ENCODE assay signal across 30 mouse cellular contexts in the genomic region with DNA sequence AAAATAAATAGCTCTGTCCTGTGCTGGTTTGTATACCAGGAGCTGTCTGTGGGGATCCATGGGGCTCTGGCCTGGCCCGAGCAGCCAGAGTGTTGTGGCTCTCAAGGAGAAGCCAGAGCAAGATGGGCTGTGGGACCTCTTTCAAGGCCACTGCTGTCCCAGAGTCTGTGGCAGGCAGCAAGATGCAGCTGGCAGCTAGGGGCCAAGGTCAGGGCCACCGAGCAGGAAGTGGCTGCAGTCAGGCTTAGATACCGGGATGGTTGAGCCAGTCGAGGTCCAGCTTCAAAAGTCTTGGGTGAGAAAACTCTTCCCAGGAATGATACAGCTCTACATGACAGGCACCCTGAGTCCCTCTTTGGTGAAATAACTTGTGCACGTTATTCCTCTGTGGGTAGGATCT. TPM values are rescaled to one million over a fixed set of nuclear protein-coding genes. Genes with fewer than 3 reads are reported as not detected.
DNase-seq lines count a peak whose midpoint lies in the region; TF ChIP-seq lines count a peak whose summit lies in the region.
"Had no signal": no experiment of that assay in that cellular context is flagged by ENCODE, and none has a peak within 500 bp of the region (broad histone marks: within the 10 kb centered on the region; RNA-seq: fewer than 3 reads in every experiment).

No protein-coding gene starts in this region.

- no peaks in the 10 kb centered on the region for H3K27me3 ChIP-seq in spleen, adult 2 months (ENCODE audit: control insufficient read depth, insufficient read depth, low read length)
- H3K27me3 ChIP-seq: embryonic facial prominence, embryonic 12.5 days; forebrain, embryonic 15.5 days; heart, embryonic 15.5 days; hindbrain, embryonic 12.5 days; intestine, embryonic 15.5 days; midbrain, embryonic 12.5 days; neural tube, embryonic 12.5 days had no signal

- H3K4me1 ChIP-seq in spleen, adult 2 months (ENCODE audit: control insufficient read depth, insufficient read depth, insufficient read length), result no peaks in the 10 kb centered on the region
- H3K4me1 ChIP-seq: forebrain, embryonic 15.5 days; heart, embryonic 10.5 days; heart, embryonic 15.5 days; intestine, embryonic 15.5 days; midbrain, embryonic 12.5 days; neural tube, embryonic 12.5 days had no signal

- H3K36me3 ChIP-seq in spleen, adult 2 months (ENCODE audit: control insufficient read depth, insufficient read depth, low read length), result no peaks in the 10 kb centered on the region
- H3K36me3 ChIP-seq: forebrain, embryonic 15.5 days; hindbrain, embryonic 12.5 days; midbrain, embryonic 12.5 days; neural tube, embryonic 12.5 days had no signal

- 0 out of 2 replicates have a peak overlapping the region, but pooled peaks have one; percentile 21 for H3K27ac ChIP-seq in spleen, adult 2 months (ENCODE audit: insufficient read depth, low read length)
- H3K27ac ChIP-seq: embryonic facial prominence, embryonic 12.5 days; forebrain, embryonic 10.5 days; forebrain, embryonic 15.5 days; heart, embryonic 10.5 days; heart, embryonic 15.5 days; hindbrain, embryonic 12.5 days; hindbrain, postnatal 0 days; intestine, embryonic 15.5 days; left cerebral cortex, adult 2 months; liver, embryonic 12.5 days; midbrain, embryonic 12.5 days; neural tube, embryonic 12.5 days had no signal

- no peak overlapping the region for H3K4me3 ChIP-seq in spleen, adult 2 months (ENCODE audit: extremely low read depth, insufficient read depth, insufficient read length)
- H3K4me3 ChIP-seq: embryonic facial prominence, embryonic 12.5 days; forebrain, embryonic 10.5 days; forebrain, embryonic 15.5 days; heart, embryonic 10.5 days; heart, embryonic 15.5 days; hindbrain, embryonic 12.5 days; intestine, embryonic 15.5 days; left cerebral cortex, adult 2 months; liver, embryonic 12.5 days; midbrain, embryonic 12.5 days; myocyte; neural tube, embryonic 12.5 days had no signal

- DNase-seq in adrenal gland, adult 2 months, result peak; percentile 71
- DNase-seq in adrenal gland, postnatal 4 days (ENCODE audit: low spot score in 2 of 2), result no peak
- DNase-seq in spleen, adult 2 months (ENCODE audit: low read depth in 1 of 2, low spot score in 2 of 2), result no peak
- DNase-seq in spleen, postnatal 36 days (ENCODE audit: low spot score in 2 of 2), result no peak
- peak; percentile 59 to 62 for DNase-seq in adrenal gland, postnatal 36 days
- no peak for DNase-seq in cerebellum, adult 9-11 months
- no peak for DNase-seq in thymus, postnatal 25 days
- DNase-seq: cerebellum, adult 8-10 months; cerebellum, postnatal 36 days; gastrocnemius, postnatal 25 days; heart, adult 11 months; kidney, adult 8-10 months; kidney, postnatal 14 days; liver, postnatal 0 days; lung, postnatal 36 days; spleen, adult 18-20 months; thymus, postnatal 14 days had no signal

- no peak for TF ChIP-seq CTCF in spleen, adult 2 months (IDR thresholded peaks at IDR 0.05; ENCODE audit: extremely low read depth, insufficient read depth, insufficient read length, insufficient replicate concordance)

- TF ChIP-seq POLR2A in spleen, adult 2 months (IDR thresholded peaks at IDR 0.05; ENCODE audit: low read depth, low read length), result no peak

- WGBS in spleen, adult 2 months, result 75% methylated on average over 5 of the region's 5 CpGs

RNA-seq across cellular contexts. Expression of gene Wsb2, which starts 10.1 kb away (rescaled TPM):
- total RNA-seq in adrenal gland, adult 2 months (2021), result 100 to 1,000 TPM; 149 to 153 TPM
- 179 and 211 TPM in 2 replicates for polyA plus RNA-seq in adrenal gland, adult 2 months (2012; rRNA removed)
- total RNA-seq in adrenal gland, postnatal 4 days (2021), result 100 to 1,000 TPM; 116 to 122 TPM
- 43.4 and 56.1 TPM in 2 replicates for polyA plus RNA-seq in spleen, adult 2 months (2012; rRNA removed)
- total RNA-seq in adrenal gland, postnatal 36 days (2021), result 100 to 1,000 TPM; 134 to 135 TPM

RNA-seq across cellular contexts. Expression of gene Vsig10, which starts 28.1 kb away (rescaled TPM):
- total RNA-seq in adrenal gland, adult 2 months (2021), result 10 to 100 TPM in 1 of 2 experiments, 1 to 10 TPM in 1; 8.9 to 28.6 TPM
- 38.0 and 44.1 TPM in 2 replicates for polyA plus RNA-seq in adrenal gland, adult 2 months (2012; rRNA removed)
- 10 to 100 TPM; 48.3 to 51.8 TPM for total RNA-seq in adrenal gland, postnatal 4 days (2021)
- 10.9 and 11.0 TPM in 2 replicates for polyA plus RNA-seq in spleen, adult 2 months (2012; rRNA removed)
- total RNA-seq in adrenal gland, postnatal 36 days (2021), result 10 to 100 TPM; 16.3 to 23.0 TPM

RNA-seq across cellular contexts. Expression of gene Rfc5, which starts 41.8 kb away (rescaled TPM):
- total RNA-seq in adrenal gland, adult 2 months (2021), result 1 to 10 TPM; 6.7 to 8.6 TPM
- polyA plus RNA-seq in adrenal gland, adult 2 months (2012; rRNA removed), result 10.0 and 11.5 TPM in 2 replicates
- 10 to 100 TPM; 36.6 to 47.8 TPM for total RNA-seq in adrenal gland, postnatal 4 days (2021)
- 15.7 and 18.7 TPM in 2 replicates for polyA plus RNA-seq in spleen, adult 2 months (2012; rRNA removed)
- 1 to 10 TPM; 7.5 to 8.7 TPM for total RNA-seq in adrenal gland, postnatal 36 days (2021)

RNA-seq across cellular contexts. Expression of gene Pebp1, which starts 59.6 kb away (rescaled TPM):
- 1,000 to 10,000 TPM; 1,220 to 1,287 TPM for total RNA-seq in adrenal gland, adult 2 months (2021)
- polyA plus RNA-seq in adrenal gland, adult 2 months (2012; rRNA removed), result 2,538 and 3,200 TPM in 2 replicates
- 1,000 to 10,000 TPM in 1 of 2 experiments, 100 to 1,000 TPM in 1; 992 to 1,042 TPM for total RNA-seq in adrenal gland, postnatal 4 days (2021)
- 191 and 308 TPM in 2 replicates for polyA plus RNA-seq in spleen, adult 2 months (2012; rRNA removed)
- total RNA-seq in adrenal gland, postnatal 36 days (2021), result 1,000 to 10,000 TPM; 1,300 to 1,490 TPM

Comparison
In these comparisons a context has a peak if more than half of its experiments do, and no peak if none do; other contexts are left out.
1. DNase-seq: peak in adrenal gland, adult 2 months (single experiment) and adrenal gland, postnatal 36 days (2 of 2); none in adrenal gland, postnatal 4 days (0 of 2), spleen, adult 2 months (0 of 2), spleen, postnatal 36 days (0 of 2), cerebellum, adult 9-11 months (single experiment) and thymus, postnatal 25 days (single experiment).